Mouse (Mus musculus): ENCODE data around the gene Hrh3. TPM values are rescaled to one million over a fixed set of nuclear protein-coding genes. Genes with fewer than 3 reads are reported as not detected.

Hrh3 gene
- total RNA-seq, 2 experiments from 2014 or later: 46.4 to 47.6 TPM

DNA sequence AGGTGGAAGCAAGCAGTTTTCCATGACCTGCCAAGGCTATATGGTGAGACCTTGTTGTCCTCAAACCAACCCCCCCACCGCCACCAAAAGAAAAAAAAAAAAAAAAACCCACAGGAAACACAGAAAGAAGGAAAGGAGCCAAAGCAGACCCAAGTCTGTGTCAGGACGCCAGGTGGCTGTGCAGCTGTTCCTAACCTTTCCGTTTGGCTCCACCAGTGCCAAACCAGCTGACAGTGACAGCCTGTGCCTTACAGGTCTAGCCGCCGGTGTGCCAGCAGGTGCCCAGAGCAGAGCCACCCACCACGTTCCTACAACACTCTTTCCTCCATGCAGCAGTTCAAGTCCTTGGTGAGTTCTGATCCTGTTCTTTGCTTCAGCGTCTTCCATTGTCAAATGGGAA is 31.4 kb downstream of the Hrh3 start:
- H3K4me3 ChIP-seq: no peak overlapping the region
- TF ChIP-seq CTCF (conservative IDR thresholded peaks at IDR 0.05): no peak
- DNase-seq (ENCODE audit: low spot score in 2 of 2): no peak
- H3K27ac ChIP-seq: no peak overlapping the region

DNA sequence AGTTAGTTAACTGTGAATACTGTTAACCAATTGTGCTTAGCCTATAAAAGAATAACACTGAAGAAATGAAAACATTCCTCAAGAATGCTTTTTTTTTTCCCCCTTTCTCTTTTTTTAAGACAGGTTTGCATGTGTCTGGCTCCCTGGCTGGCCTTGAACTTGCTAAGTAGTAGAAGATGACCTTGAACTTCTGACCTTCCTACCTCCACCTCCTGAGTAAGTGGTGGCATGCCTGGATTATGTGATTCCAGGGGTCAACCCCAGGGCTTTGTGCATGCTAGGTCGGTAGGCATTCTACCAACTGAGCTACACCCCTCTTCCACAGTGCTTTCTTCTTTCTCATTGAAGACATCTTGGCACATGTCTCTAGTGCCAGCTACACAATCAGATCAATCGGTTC is 32.6 kb downstream of the Hrh3 start:
- no peak for DNase-seq (ENCODE audit: low spot score in 2 of 2)
- H3K27ac ChIP-seq: peak overlapping the region; percentile 93; the same call in 1 of the 2 replicates
- no peak for TF ChIP-seq CTCF (conservative IDR thresholded peaks at IDR 0.05)

DNA sequence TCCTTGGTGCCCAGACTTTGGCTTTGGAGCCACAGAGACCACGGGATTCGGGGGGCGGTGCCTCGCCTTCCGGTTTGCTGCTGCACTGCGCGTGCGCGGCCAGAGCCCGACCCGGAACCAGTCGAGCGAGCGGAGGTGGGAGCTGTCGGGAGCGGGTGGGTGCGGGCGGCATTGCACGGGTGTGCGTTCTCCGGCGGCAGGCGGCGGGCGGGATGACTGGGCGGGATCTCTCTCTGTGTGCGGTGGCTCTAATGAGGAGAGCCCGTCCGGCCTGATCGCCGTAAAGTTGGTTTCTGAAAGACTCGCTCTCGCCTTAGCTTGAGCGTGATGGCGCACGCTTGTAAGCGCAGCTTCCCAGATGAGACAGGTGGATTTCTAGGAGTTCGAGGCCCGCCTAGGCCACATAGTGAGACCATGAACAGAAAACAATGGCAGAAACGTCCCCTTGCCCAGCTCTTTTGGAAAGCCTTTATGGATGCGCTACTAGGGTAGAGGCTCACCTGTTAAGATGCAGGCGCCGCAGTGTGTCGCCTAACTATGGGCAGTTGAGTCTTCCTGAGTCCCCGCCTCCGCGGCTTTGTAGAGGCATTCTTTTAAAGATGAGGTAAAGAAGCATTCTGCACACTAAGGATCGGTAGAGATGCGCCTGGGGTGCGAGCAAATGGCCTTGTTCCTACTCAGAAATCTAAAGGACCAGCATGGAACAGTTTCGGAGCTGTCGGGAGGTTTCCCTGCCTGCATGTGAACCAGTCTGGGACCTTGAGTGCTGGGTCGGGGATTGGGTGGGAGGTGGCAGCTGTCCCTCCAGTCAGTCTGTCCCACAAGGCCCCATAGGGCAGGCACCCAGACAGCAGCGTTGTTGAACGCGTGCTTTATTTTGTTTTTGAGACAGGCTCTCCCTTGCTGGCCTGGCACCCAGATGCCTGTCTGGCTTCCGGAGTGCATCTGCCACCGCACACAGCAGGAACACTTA is 33.5 kb downstream of the Hrh3 start, which contains the start of gene Mtg2:
TSS of gene Mtg2 (plus strand) at position 108 of the 973 bp plus-strand sequence.
- DNase-seq (ENCODE audit: low spot score in 2 of 2): peak; percentile 96 to 97
- Histone ChIP-seq H3K27ac (peak within 1 kb of the TSS; percentile 93), H3K4me3 (peak within 1 kb of the TSS; percentile 98)
- TF ChIP-seq CTCF (conservative IDR thresholded peaks at IDR 0.05): peak; percentile 37

More for the DNA sequence above, 32.6 kb downstream of the Hrh3 start:
- peak overlapping the region; percentile 98; the same call in 1 of the 2 replicates for H3K4me3 ChIP-seq

DNA sequence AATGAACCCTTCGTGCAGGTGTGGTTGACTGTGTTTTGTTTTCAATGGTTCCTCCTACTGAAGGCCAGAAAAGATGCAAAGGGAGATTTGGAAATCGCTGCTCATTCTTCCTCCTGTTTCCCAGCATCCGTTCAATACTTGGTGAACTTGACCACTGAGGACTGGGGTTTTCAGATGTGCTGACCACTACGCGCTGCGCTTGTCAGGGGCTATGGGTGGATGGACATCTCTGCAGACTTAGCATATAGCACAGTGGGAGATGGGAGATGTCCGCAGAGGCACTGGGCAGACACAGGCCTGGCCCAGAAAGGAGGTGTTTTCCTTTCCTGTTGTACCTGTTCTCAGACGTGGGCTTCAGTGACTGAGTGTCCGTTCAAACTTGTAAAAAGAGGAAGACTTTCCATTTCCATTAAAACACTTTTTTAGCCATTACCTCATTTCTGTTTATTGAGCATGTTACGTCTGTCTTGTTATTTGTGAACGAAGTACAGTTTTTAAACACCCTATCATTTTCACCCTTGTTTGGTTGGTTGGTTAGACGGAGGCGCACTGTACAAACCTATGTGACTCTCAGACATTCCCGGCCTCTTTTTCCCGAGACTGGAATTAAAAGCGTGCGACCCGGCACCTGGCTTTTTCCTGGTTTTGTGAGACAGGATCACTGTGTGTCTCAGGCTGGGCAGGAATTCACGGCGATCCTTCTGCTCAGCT is 34.4 kb downstream of the Hrh3 start:
- peak overlapping the region; percentile 98 for H3K4me3 ChIP-seq
- peak overlapping the region; percentile 93 for H3K27ac ChIP-seq
- no peak for DNase-seq (ENCODE audit: low spot score in 2 of 2)
- no peak for TF ChIP-seq CTCF (conservative IDR thresholded peaks at IDR 0.05)

DNA sequence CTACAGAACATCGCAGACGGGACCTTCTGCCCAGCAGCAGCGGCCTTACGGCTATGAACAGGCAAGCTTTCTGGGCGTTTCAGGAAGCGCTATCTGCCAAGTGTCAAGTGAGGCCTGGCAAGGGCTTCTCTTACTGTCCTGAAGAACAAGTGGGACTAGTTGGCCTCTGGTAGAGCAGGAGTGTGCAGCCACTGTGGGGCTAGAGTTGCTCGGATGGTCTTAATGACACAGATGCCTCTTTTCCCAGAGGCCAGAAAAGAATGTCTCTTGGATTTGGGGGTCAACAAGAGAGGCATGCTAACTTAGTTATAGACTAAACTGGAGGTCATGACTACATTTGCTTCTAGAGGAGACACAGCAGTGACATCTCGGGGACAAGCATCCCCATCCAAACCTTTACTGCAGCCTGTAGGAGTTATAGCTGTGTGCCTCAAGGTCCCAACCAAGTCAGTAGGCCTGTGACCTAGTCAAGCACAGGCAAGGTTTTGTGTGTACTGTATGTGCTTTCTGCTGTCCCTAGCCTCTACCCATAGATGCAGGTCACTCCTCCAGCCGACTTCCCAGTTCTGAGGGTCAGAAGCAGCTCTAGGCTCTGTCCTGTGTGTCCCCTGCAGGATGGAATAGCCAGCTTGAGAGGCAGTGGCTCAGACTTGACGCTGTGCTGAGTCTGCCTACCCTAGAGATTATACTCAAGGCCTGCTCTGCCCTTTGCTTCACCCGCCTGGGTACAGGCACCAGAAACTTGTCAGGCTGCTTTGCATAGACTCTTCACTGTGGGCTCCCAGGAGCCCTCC is 40.8 kb downstream of the Hrh3 start:
- Histone ChIP-seq H3K4me3 (no peak overlapping the region), H3K27ac (no peak overlapping the region)
- no peak for DNase-seq (ENCODE audit: low spot score in 2 of 2)
- no peak for TF ChIP-seq CTCF (conservative IDR thresholded peaks at IDR 0.05)

DNA sequence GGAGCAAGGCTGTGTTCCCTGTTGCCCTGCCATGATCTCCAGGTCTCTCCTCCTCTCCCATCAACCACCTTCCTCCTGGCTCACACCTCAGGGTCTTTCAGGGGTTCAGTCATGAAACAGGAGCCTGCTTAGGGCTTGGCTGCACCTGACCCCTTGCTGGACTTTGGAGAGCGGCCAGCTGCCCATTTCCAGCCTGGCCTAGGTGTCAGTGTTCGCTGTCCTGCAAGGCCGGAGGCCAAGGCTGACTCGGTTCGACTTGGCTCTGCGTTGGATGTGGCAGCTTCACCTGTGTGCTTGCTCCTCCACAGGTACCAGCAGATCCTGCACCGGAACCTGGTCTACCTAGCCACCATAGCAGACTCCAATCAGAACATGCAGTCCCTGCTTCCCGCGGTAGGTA is 51.3 kb downstream of the Hrh3 start:
- H3K4me3 ChIP-seq: no peak overlapping the region
- no peak overlapping the region for H3K27ac ChIP-seq
- no peak for TF ChIP-seq CTCF (conservative IDR thresholded peaks at IDR 0.05)
- DNase-seq (ENCODE audit: low spot score in 2 of 2): no peak

DNA sequence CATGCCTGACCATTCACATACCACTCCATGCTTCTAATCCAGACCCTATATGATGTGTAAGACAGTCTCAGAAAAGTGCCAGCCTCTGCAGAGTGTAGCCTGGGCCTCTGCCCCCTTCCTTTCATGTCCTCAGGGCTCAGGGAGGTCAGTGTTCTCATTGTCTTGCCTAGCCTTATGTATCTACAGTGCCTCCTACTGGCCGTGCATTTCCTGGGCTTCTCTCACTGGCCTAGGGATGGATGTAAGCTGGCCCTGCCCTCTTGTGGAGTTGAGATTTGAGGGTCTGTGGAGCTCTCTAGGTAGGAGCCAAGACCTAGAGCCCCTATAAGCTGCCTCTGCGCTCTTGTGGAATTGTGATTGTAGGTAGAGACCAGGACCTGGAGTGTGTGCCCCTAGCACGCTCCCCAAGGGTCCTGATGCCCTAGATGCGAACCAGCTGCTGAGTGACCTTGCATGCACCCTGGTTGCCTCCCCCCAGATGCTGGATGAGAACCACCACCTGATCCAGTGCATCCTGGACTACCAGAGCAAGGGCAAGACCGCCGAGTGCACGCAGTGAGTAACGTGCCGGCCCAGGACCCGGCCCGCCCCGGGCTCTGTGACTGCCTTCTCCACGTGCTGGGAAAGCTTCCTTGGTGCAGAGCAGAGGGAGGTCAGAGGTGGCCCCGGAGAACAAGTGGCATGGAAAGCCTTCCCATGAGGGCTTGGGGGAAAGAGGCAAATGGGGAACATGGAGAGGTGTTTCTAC is 52.1 kb downstream of the Hrh3 start:
- TF ChIP-seq CTCF (conservative IDR thresholded peaks at IDR 0.05): peak; percentile 70
- DNase-seq (ENCODE audit: low spot score in 2 of 2): no peak
- Histone ChIP-seq H3K27ac (no peak overlapping the region), H3K4me3 (no peak overlapping the region)

DNA sequence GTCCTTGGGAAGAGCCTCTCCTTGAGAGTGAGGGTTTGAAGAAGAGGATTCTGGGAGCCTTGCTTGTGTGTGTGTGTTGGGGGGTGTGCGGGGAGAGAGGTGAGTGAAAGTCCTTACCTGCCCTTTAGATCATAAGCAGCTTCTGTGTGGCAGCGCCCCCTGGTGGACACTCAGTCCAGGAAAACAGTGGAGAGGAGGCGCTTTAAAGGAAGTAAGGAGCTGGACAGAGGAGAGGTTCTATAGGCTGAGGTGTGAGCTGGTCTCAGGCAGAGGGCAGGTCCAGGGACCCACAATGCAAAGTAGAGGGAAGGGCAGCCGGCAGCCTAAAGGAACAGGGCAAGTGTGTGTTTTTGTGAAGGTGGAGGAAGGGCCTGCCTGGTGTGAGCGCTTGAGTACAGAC is 53.3 kb downstream of the Hrh3 start:
- DNase-seq (ENCODE audit: low spot score in 2 of 2): peak; percentile 69 to 84
- Histone ChIP-seq H3K4me3 (no peak overlapping the region), H3K27ac (0 out of 2 replicates have a peak overlapping the region, but pooled peaks have one; percentile 4)
- peak; percentile 85 for TF ChIP-seq CTCF (conservative IDR thresholded peaks at IDR 0.05)

Other genes starting within 250 kb of the Hrh3 start
- 10 to 100 TPM; 22.5 to 23.4 TPM for gene Taf4, start 127.8 kb downstream of the Hrh3 start, total RNA-seq (2021)
- gene Lsm14b, start 79.5 kb downstream of the Hrh3 start, total RNA-seq (2021): 100 to 1,000 TPM in 1 of 2 experiments, 10 to 100 TPM in 1; 93.9 to 100 TPM
- 100 to 1,000 TPM; 166 to 176 TPM for gene Psma7, start 62.1 kb downstream of the Hrh3 start, total RNA-seq (2021)
- gene Ss18l1, start 62.0 kb downstream of the Hrh3 start, total RNA-seq (2021): 10 to 100 TPM; 43.2 to 44.9 TPM
- 10 to 100 TPM; 19.2 to 22.7 TPM for gene Mtg2, start 33.9 kb downstream of the Hrh3 start, total RNA-seq (2021)
- gene Osbpl2, start 14.8 kb upstream of the Hrh3 start, total RNA-seq (2021): 10 to 100 TPM; 46.0 to 49.2 TPM
- gene Adrm1, start 67.0 kb upstream of the Hrh3 start, total RNA-seq (2021): 100 to 1,000 TPM; 105 to 108 TPM
- gene Lama5, start 121.4 kb upstream of the Hrh3 start, total RNA-seq (2021): 1 to 10 TPM; 6.9 to 8.9 TPM
- gene Rps21, start 152.9 kb upstream of the Hrh3 start, total RNA-seq (2021): 100 to 1,000 TPM; 713 to 738 TPM
- 10 to 100 TPM; 31.6 to 37.5 TPM for gene Cables2, start 169.0 kb upstream of the Hrh3 start, total RNA-seq (2021)
- not detected for gene Rbbp8nl, start 185.4 kb upstream of the Hrh3 start, total RNA-seq (2021)
- not detected for gene Gata5, start 230.2 kb upstream of the Hrh3 start, total RNA-seq (2021)